Mouse (Mus musculus): ENCODE data around the gene Akip1. TPM values are rescaled to one million over a fixed set of nuclear protein-coding genes. Genes with fewer than 3 reads are reported as not detected.

The Akip1 gene
- polyA plus RNA-seq, 1 experiment from 2014 or later, result 20.7 TPM

GRCm38 (mm10) chr7:109722618-109723017, 19.1 kb downstream of the Akip1 start:
- Histone ChIP-seq H3K9me3 (ENCODE audit: control insufficient read depth, low read length) (no peaks in the 10 kb centered on the region; the same call in 1 of the 2 replicates), H3K27ac (ENCODE audit: low read depth, low read length) (no peak overlapping the region), H3K4me3 (ENCODE audit: low read depth, low read length) (no peak overlapping the region), H3K27me3 (ENCODE audit: control insufficient read depth, insufficient read depth, low read length) (no peaks in the 10 kb centered on the region), H3K4me1 (ENCODE audit: control insufficient read depth, insufficient read depth, low read length) (no peaks in the 10 kb centered on the region), H3K36me3 (ENCODE audit: control insufficient read depth, insufficient read depth, low read length) (no peaks in the 10 kb centered on the region), H3K4me2 (no peak overlapping the region), H3K9ac (ENCODE audit: low read length) (no peak overlapping the region)
- ATAC-seq (ENCODE audit: low FRiP score) (no peak), DNase-seq (ENCODE audit: low spot score, missing footprints) (no peak)
- WGBS, result 92% methylated on average over 2 of the region's 2 CpGs

DNA sequence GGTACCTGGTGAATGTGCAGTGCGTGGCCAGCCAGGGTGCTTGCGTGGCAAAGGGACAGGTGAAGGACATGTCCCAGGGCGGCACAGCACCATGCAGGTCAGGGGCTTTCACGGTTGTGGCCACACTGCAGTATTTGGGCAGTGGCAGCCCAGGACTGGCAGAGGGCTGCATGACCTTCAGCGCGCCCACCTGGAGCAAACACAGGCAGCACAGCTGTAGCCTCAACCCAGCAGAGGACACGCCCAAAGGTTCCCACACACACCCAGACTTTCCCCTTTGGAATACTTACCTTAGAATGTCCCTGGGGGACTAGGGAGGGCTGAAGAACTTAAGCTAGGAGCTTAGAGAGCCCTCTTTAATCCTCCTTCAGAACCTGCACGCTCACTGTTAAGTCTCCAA, 19.6 kb downstream of the Akip1 start:
- ATAC-seq (ENCODE audit: low FRiP score) (no peak), DNase-seq (ENCODE audit: low spot score, missing footprints) (no peak)
- no peak overlapping the region for H3K4me3 ChIP-seq (ENCODE audit: low read depth, low read length)
- no peak overlapping the region for H3K27ac ChIP-seq (ENCODE audit: low read depth, low read length)
- H3K36me3 ChIP-seq (ENCODE audit: control insufficient read depth, insufficient read depth, low read length), result no peaks in the 10 kb centered on the region
- no peaks in the 10 kb centered on the region for H3K27me3 ChIP-seq (ENCODE audit: control insufficient read depth, insufficient read depth, low read length)
- H3K4me2 ChIP-seq, result no peak overlapping the region
- H3K9me3 ChIP-seq (ENCODE audit: control insufficient read depth, low read length), result no peaks in the 10 kb centered on the region; the same call in 1 of the 2 replicates
- no peak overlapping the region for H3K9ac ChIP-seq (ENCODE audit: low read length)
- 93% methylated on average over 8 of the region's 8 CpGs for WGBS
- H3K4me1 ChIP-seq (ENCODE audit: control insufficient read depth, insufficient read depth, low read length), result no peaks in the 10 kb centered on the region

- no peak within 1 kb of the TSS for H3K27ac ChIP-seq (ENCODE audit: low read depth, low read length)
- ATAC-seq (ENCODE audit: low FRiP score) (no peak), DNase-seq (ENCODE audit: low spot score, missing footprints) (no peak)
- no peaks in the 10 kb centered on the region for H3K4me1 ChIP-seq (ENCODE audit: control insufficient read depth, insufficient read depth, low read length)
- H3K36me3 ChIP-seq (ENCODE audit: control insufficient read depth, insufficient read depth, low read length), result no peaks in the 10 kb centered on the region
- no peak within 1 kb of the TSS for H3K4me3 ChIP-seq (ENCODE audit: low read depth, low read length)
- no peak within 1 kb of the TSS for H3K9ac ChIP-seq (ENCODE audit: low read length)
- 90% methylated on average over 5 of the region's 5 CpGs for WGBS
- no peak within 1 kb of the TSS for H3K4me2 ChIP-seq
- H3K27me3 ChIP-seq (ENCODE audit: control insufficient read depth, insufficient read depth, low read length), result no peaks in the 10 kb centered on the region
- H3K9me3 ChIP-seq (ENCODE audit: control insufficient read depth, low read length), result no peaks in the 10 kb centered on the region; the same call in 1 of the 2 replicates
These were observed 20.2 kb downstream of the Akip1 start, which contains the start of gene BC051019 for GRCm38 (mm10) chr7:109723697-109724096. Gene BC051019 (minus strand): TSS chr7:109723850.

DNA sequence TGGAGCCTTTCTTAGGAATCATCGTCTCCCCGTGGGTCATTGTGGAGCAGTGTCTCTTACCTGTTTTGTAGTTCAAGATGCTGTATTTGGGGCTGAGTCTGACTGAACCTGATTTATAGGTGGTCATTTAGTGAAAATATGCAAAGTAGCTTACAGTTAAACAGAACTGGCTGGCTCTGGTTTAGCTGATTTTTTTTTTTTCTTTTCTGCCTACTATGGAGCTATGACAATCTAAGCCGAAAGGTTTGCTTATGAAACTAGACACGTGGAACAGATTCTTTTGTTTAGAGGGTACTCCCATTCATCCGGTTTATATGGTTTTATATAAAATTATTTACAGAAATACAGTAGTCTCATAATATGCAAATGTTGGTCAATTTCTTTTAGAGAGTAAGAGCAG, 28.1 kb downstream of the Akip1 start, which contains the start of gene Ascl3:
Gene Ascl3 (minus strand): TSS at position 101 of the 400 bp plus-strand sequence.
- Histone ChIP-seq H3K4me1 (ENCODE audit: control insufficient read depth, insufficient read depth, low read length) (no peaks in the 10 kb centered on the region), H3K9me3 (ENCODE audit: control insufficient read depth, low read length) (no peaks in the 10 kb centered on the region), H3K27me3 (ENCODE audit: control insufficient read depth, insufficient read depth, low read length) (no peaks in the 10 kb centered on the region), H3K9ac (ENCODE audit: low read length) (no peak within 1 kb of the TSS), H3K36me3 (ENCODE audit: control insufficient read depth, insufficient read depth, low read length) (no peaks in the 10 kb centered on the region), H3K4me2 (no peak within 1 kb of the TSS), H3K4me3 (ENCODE audit: low read depth, low read length) (no peak within 1 kb of the TSS), H3K27ac (ENCODE audit: low read depth, low read length) (no peak within 1 kb of the TSS)
- no peak for DNase-seq (ENCODE audit: low spot score, missing footprints)
- ATAC-seq (ENCODE audit: low FRiP score), result no peak
- WGBS, result 90% methylated on average over 5 of the region's 5 CpGs

GRCm38 (mm10) chr7:109734806-109735205, 31.3 kb downstream of the Akip1 start:
- Histone ChIP-seq H3K4me2 (no peak overlapping the region), H3K9me3 (ENCODE audit: control insufficient read depth, low read length) (no peaks in the 10 kb centered on the region), H3K27ac (ENCODE audit: low read depth, low read length) (no peak overlapping the region), H3K27me3 (ENCODE audit: control insufficient read depth, insufficient read depth, low read length) (no peaks in the 10 kb centered on the region), H3K9ac (ENCODE audit: low read length) (no peak overlapping the region), H3K4me1 (ENCODE audit: control insufficient read depth, insufficient read depth, low read length) (no peaks in the 10 kb centered on the region), H3K36me3 (ENCODE audit: control insufficient read depth, insufficient read depth, low read length) (no peaks in the 10 kb centered on the region; the same call in 1 of the 2 replicates), H3K4me3 (ENCODE audit: low read depth, low read length) (no peak overlapping the region)
- ATAC-seq (ENCODE audit: low FRiP score), result no peak
- WGBS, result 88% methylated on average over 4 of the region's 4 CpGs
- no peak for DNase-seq (ENCODE audit: low spot score, missing footprints)

- Histone ChIP-seq H3K4me1 (ENCODE audit: control insufficient read depth, insufficient read depth, low read length) (no peaks in the 10 kb centered on the region), H3K36me3 (ENCODE audit: control insufficient read depth, insufficient read depth, low read length) (peaks cover 2% of the 10 kb centered on the region), H3K4me2 (no peak overlapping the region), H3K9ac (ENCODE audit: low read length) (no peak overlapping the region), H3K4me3 (ENCODE audit: low read depth, low read length) (no peak overlapping the region), H3K9me3 (ENCODE audit: control insufficient read depth, low read length) (no peaks in the 10 kb centered on the region), H3K27me3 (ENCODE audit: control insufficient read depth, insufficient read depth, low read length) (no peaks in the 10 kb centered on the region), H3K27ac (ENCODE audit: low read depth, low read length) (no peak overlapping the region)
- 92% methylated on average over 5 of the region's 5 CpGs for WGBS
- no peak for ATAC-seq (ENCODE audit: low FRiP score)
- DNase-seq (ENCODE audit: low spot score, missing footprints), result no peak
These were observed 36.4 kb downstream of the Akip1 start for GRCm38 (mm10) chr7:109739822-109740370.

- WGBS, result 97% methylated on average over 1 of the region's 1 CpGs
- ATAC-seq (ENCODE audit: low FRiP score) (no peak), DNase-seq (ENCODE audit: low spot score, missing footprints) (no peak)
- no peak overlapping the region for H3K9ac ChIP-seq (ENCODE audit: low read length)
- no peaks in the 10 kb centered on the region for H3K9me3 ChIP-seq (ENCODE audit: control insufficient read depth, low read length)
- H3K4me3 ChIP-seq (ENCODE audit: low read depth, low read length), result no peak overlapping the region
- H3K27ac ChIP-seq (ENCODE audit: low read depth, low read length), result no peak overlapping the region
- no peaks in the 10 kb centered on the region for H3K4me1 ChIP-seq (ENCODE audit: control insufficient read depth, insufficient read depth, low read length)
- H3K27me3 ChIP-seq (ENCODE audit: control insufficient read depth, insufficient read depth, low read length), result no peaks in the 10 kb centered on the region
- H3K36me3 ChIP-seq (ENCODE audit: control insufficient read depth, insufficient read depth, low read length), result peaks cover 3% of the 10 kb centered on the region
- H3K4me2 ChIP-seq, result no peak overlapping the region
These were observed 37.6 kb downstream of the Akip1 start for GRCm38 (mm10) chr7:109741060-109741459.

GRCm38 (mm10) chr7:109741703-109742102, 38.2 kb downstream of the Akip1 start:
- no peak overlapping the region for H3K4me3 ChIP-seq (ENCODE audit: low read depth, low read length)
- H3K27me3 ChIP-seq (ENCODE audit: control insufficient read depth, insufficient read depth, low read length), result no peaks in the 10 kb centered on the region
- no peak for DNase-seq (ENCODE audit: low spot score, missing footprints)
- peaks cover 3% of the 10 kb centered on the region for H3K36me3 ChIP-seq (ENCODE audit: control insufficient read depth, insufficient read depth, low read length)
- no peaks in the 10 kb centered on the region for H3K9me3 ChIP-seq (ENCODE audit: control insufficient read depth, low read length)
- no peak overlapping the region for H3K27ac ChIP-seq (ENCODE audit: low read depth, low read length)
- H3K4me1 ChIP-seq (ENCODE audit: control insufficient read depth, insufficient read depth, low read length), result no peaks in the 10 kb centered on the region
- WGBS, result 93% methylated on average over 4 of the region's 4 CpGs
- no peak overlapping the region for H3K4me2 ChIP-seq
- H3K9ac ChIP-seq (ENCODE audit: low read length), result no peak overlapping the region
- no peak for ATAC-seq (ENCODE audit: low FRiP score)

DNA sequence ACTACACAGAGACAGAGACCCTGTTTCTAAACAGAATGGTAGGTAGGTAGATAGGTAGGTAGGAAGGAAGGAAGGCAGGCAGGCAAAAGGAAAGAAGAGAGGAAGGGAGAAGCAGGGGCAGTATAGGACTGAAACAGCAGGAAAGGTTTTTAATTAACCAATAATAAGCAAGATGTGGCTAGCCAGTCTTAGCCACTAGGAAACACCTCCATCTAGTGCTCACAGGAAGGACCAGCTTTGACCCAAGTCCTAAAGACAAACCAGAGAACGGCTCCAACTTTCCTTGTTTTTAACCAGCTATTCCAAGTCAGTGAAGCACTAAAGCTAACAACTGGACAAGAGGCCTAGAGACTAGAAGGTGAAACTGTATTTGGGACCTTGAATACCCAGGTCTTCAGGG, 44.3 kb downstream of the Akip1 start:
- WGBS, result 69% methylated on average over 1 of the region's 1 CpGs
- ATAC-seq (ENCODE audit: low FRiP score) (no peak), DNase-seq (ENCODE audit: low spot score, missing footprints) (no peak)
- Histone ChIP-seq H3K4me1 (ENCODE audit: control insufficient read depth, insufficient read depth, low read length) (peaks cover 8% of the 10 kb centered on the region), H3K27ac (ENCODE audit: low read depth, low read length) (no peak overlapping the region), H3K9ac (ENCODE audit: low read length) (no peak overlapping the region), H3K4me2 (no peak overlapping the region), H3K27me3 (ENCODE audit: control insufficient read depth, insufficient read depth, low read length) (no peaks in the 10 kb centered on the region), H3K9me3 (ENCODE audit: control insufficient read depth, low read length) (no peaks in the 10 kb centered on the region), H3K36me3 (ENCODE audit: control insufficient read depth, insufficient read depth, low read length) (peaks cover 3% of the 10 kb centered on the region), H3K4me3 (ENCODE audit: low read depth, low read length) (no peak overlapping the region)

All from midbrain, embryonic 11.5 days (tissue).